Mouse (Mus musculus) effector memory CD4-positive, alpha-beta T cell, adult 7 months (primary cell): ENCODE results near the gene Ermap. TPM values are rescaled to one million over a fixed set of nuclear protein-coding genes. Genes with fewer than 3 reads are reported as not detected.

ENCODE experiments used
- polyA plus RNA-seq: library from polyadenylated mRNA; unstranded; fragments of 100-300 nt; shearing (Covaris generic); gene quantifications from one replicate; pipeline ENCODE4 v1.2.1, GENCODE M21; 2017

Ermap gene
- 1.3 TPM for polyA plus RNA-seq

DNA sequence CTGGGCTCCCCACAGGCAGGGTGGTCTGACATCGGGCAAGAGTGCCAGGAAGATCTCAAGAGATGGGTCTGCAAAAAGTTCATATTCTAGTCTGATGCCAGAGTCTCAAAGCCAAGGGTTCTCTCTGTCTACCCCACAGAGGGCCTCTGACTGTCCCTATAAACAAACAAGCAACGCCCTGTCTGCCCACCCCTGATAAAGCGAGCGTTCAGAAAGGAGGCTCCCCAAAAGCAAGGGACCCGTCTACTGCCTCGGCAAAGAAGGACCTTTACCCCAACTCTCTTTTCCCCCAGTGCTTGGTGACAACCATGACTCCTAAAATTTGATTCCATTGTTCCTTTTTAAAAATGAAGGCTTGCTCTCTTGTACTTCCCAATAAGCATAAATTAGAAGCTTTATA lies at the start of gene Ermap:
Gene Ermap (minus strand): TSS at position 148 of the 400 bp plus-strand sequence.

GRCm38 (mm10) chr4:119232410-119233255 lies 42.8 kb upstream of the Ermap start, which contains the start of the genes AU022252 and P3h1:
AU022252 (minus strand) TSS chr4:119232712.
P3h1 (plus strand) TSS chr4:119232915.

DNA sequence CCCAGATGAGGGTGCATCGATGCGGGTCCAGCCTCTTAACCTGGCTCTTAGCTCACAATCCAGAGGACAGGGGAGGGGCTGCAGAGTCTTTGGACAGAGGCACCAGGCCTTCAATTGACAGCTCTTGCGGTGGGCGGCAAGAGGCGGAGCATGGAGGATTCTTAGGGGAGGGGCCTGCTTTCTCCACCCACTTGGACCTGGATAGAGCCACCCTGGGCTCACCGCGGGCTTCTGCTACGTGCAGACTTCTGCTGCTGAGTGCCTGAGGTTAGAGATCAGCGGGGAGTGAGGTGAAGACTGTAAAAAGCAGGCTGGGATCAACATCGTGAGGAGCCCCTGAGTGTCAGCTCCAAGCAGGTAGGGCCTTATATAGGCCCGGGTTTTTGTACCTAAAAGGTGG lies 28.4 kb upstream of the Ermap start, which contains the start of gene Tmem269:
Gene Tmem269 (minus strand): TSS at position 49 of the 400 bp plus-strand sequence.

DNA sequence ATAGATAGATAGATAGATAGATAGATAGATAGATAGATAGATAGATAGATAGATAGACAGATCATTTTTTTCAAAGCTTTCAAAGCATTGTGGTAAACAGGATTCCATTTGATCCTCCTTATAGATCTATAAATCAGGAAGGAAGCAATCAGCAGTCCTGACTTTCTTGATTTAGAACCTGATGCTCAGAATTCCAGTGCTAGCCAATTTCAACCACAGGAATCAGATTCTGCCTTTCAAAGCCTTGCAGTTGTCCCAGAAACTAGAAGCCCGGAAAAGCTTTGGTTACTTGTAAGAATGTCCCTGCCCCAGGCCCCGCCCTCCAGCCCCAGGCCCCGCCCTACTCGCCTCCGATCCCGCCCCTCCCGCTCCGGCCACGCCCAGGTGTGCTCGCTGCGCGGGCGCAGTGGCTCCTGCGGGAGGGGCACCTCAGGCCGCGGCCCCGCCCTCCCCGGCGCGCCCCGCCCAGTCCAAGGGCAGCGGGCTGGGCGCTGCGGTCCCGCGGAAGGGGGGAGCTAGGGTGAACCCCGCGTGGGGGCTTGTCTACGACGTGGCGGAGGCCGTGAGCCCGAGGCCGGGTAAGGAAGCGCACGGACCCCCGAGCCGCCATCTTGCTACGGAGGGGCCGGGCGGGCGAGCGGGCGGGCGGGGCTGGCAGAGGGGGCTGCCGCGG lies 5.2 kb upstream of the Ermap start, which contains the start of gene Svbp:
Gene Svbp (plus strand): TSS at position 398 of the 673 bp plus-strand sequence.

GRCm38 (mm10) chr4:119173851-119174453 lies 15.9 kb downstream of the Ermap start, which contains the start of gene Zfp691:
Zfp691 (minus strand) TSS chr4:119174195.

Other genes with a start within 250 kb of the Ermap start
- gene Lao1, start 228.4 kb downstream of the Ermap start, polyA plus RNA-seq: not detected
- gene Slc2a1, start 81.3 kb downstream of the Ermap start, polyA plus RNA-seq: 94.9 TPM
- gene Zfp691, start 15.8 kb downstream of the Ermap start, polyA plus RNA-seq: 1.9 TPM
- gene Svbp, start 5.3 kb upstream of the Ermap start, polyA plus RNA-seq: 32.4 TPM
- 0.63 TPM for gene Tmem269, start 28.2 kb upstream of the Ermap start, polyA plus RNA-seq
- 11.3 TPM for gene AU022252, start 42.7 kb upstream of the Ermap start, polyA plus RNA-seq
- 1.5 TPM for gene P3h1, start 42.9 kb upstream of the Ermap start, polyA plus RNA-seq
- 0.44 TPM for gene Cldn19, start 65.4 kb upstream of the Ermap start, polyA plus RNA-seq
- 445 TPM for gene Ybx1, start 104.6 kb upstream of the Ermap start, polyA plus RNA-seq
- 21.6 TPM for gene Ppih, start 130.5 kb upstream of the Ermap start, polyA plus RNA-seq
- 0.71 TPM for gene Ccdc30, start 225.5 kb upstream of the Ermap start, polyA plus RNA-seq
- gene Ppcs, start 232.4 kb upstream of the Ermap start, polyA plus RNA-seq: 12.0 TPM
- gene Zmynd12, start 232.8 kb upstream of the Ermap start, polyA plus RNA-seq: not detected